Mouse (Mus musculus): ENCODE results near the gene Celf6. TPM values are rescaled to one million over a fixed set of nuclear protein-coding genes. Genes with fewer than 3 reads are reported as not detected.
A peak's percentile ranks its signal among the peaks of the same experiment; 100 is the strongest.

The Celf6 gene
- 10 to 100 TPM; 22.3 to 29.6 (median 26.5) TPM for total RNA-seq (2022)

DNA sequence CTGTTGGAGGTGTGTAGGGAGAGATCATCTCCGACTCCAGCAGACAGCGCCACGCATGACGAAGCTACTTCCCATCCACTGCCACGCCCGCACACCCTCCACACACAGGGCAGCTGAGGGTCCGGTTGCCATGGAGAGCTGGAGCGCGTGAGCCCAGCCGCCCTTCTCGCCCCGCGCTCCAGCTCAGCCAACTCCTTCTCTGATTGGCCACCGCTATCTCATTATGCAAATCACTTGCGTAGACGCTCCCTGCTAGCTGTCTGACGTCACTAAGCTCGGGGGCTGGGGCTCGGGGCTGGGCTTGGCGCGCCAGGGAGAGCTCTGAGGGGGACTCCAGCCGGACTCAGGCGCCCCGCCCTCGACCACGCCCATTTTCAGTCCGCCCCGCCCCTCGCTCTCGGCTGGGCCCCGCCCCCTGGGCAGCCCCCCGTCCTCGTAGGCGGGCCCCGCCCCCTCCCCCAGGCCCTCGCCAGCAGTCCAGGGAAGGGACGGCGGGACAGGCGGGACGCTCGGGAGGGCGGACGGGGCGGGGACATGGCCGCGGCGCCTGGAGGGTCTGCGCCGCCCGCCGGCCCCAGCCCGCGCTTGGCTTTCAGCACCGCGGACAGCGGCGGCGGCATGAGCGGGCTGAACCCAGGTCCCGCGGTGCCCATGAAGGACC is at the start of gene Celf6:
Gene Celf6, plus strand, starts transcription at position 74 of the 661 bp plus-strand sequence.
- DNase-seq (ENCODE audit: low spot score in 2 of 2) = peak; percentile 75 to 94

DNA sequence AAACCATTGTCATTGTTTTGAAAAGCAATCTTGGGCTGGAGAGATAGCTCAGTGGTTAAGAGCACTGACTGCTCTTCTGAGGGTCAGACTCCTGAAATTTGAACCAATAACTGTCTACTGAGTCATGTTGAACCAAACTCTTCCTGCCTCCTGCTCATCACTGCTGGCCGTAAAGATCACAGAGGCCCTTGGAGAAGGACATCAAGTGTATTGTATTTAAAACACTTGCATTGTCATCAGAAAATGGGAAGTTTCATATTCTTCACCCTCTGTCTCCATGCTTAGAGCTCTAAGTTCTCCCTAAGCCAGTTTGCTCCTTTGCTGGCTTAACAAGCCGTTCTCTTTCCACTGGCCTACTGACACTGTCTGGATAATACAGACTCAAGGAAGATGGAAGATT is 49.4 kb upstream of the Celf6 start:
- no peak for DNase-seq (ENCODE audit: low spot score in 2 of 2)

DNA sequence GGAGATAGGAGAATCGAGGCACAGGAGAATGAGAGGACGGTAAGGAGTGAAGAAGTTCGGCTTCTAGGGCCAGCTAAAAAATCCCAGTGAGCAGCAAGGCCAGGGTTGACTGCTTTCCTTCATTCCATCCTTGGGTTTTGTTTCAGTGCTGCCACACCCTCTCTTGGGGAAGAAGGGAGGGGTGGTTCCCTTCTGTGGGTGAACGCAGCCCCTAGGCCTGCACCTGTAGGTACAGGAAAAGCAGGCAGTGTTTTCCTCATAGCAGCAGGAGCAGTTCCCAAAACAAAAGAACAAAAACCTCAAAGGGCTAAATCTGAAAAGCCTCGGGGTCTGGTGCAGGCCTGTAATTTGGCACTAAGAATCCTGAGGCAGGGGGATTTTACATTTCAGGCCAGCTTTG is 46.1 kb upstream of the Celf6 start:
- no peak for DNase-seq (ENCODE audit: low spot score in 2 of 2)

DNA sequence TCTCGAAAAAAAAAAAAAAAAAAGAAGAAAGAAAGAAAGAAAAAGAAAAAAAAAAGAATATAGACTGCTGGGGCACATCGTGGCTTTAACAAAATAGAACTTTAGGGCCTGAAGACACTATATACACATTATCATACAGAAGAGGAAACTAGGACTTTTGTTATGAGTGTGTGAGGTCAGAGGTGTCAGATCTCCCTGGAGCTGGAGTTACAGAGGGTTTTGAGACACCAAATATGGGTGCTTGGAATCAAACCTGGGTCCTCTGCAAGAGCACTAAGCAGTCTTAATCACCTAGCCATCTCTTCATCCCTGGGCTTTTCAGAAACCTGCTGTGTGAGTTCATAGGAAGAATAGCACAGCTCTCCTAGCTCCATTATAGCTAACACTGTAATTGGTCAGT is 44.3 kb upstream of the Celf6 start:
- DNase-seq (ENCODE audit: low spot score in 2 of 2) = no peak

DNA sequence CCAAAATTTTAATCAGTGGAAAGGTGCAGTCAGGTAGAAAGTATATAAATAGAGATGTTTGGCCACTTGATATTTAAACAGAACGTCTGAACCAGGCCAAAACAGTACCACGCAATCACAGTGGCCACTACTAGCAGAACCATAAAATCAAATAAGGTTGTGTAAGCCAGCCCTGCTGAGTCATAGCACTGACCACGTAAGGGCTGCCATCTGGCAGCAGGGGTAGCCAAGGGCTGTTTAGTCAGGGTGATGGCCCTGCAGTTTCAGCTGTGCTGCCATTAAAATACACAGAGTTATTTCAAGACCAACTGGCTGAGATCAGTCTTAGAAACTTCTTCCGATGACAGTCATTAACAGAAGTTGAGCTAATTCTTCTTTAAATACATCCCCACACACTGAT is 43.8 kb upstream of the Celf6 start:
- no peak for DNase-seq (ENCODE audit: low spot score in 2 of 2)

DNA sequence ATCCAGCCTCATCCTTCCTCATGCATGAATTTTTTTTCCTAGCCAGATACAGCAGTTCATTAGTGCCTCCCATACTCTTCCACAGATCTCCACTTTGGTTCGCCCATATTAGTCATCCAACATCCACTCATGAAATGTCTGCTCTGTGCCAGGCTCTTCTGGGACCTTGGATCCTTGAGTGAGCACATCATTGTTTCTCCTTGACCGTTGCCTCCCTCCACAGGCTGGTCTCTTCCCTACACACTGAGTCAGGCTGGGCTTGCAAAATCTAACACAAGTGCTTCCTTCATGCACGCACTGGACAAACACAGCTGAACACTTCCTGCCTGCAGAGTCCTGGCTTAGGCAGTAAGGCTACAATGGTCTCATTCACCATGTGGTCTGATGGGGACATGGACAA is 40.1 kb upstream of the Celf6 start:
- no peak for DNase-seq (ENCODE audit: low spot score in 2 of 2)

DNA sequence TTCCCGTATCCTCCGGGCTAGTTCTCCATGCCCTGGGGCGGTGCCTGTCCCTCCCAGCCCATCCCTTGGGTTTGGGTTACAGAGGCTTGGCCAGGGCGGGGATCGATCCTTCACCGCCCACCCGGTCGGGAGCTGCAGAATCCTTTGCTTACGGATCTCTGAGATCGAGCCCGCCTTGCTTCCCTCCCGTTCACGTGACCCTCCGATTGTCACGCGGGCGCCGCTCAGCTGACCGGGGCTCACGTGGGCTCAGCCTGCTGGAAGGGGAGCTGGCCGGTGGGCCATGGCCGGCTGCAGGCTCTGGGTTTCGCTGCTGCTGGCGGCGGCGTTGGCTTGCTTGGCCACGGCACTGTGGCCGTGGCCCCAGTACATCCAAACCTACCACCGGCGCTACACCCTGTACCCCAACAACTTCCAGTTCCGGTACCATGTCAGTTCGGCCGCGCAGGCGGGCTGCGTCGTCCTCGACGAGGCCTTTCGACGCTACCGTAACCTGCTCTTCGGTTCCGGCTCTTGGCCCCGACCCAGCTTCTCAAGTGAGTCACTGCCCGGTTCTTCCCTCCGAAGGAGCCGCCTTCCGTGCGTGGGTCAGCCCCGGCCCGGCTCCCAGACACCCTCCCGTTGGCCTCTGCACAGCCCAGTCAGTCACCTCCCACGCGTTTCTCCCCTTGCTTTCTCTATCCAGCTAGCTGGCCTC is 38.1 kb upstream of the Celf6 start, which contains the start of the genes Hexa and Tmem202:
Gene Hexa, plus strand, starts transcription at position 100 of the 697 bp plus-strand sequence.
Gene Tmem202, minus strand, starts transcription at position 407 of the 697 bp plus-strand sequence.
- DNase-seq (ENCODE audit: low spot score in 2 of 2) = peak; percentile 62 to 72

DNA sequence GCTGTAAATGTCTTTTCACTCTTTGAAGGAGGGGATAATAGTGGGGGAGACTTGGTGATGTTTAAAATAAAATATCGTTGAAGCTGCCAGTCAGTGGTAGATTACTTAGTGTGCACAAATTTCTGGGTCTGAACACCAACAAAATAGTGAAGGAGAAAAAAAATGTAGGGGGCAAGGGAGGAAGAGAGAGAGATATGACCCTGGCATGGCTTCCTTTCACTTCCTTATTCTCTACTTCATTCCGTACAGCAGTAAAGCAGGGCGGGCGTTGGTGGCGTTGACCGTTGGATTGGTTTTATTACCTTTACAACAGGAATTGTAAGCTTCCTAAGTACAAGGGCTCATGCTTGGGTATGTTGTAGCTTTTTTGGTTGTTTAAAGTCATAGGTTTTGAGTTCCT is 36.1 kb upstream of the Celf6 start:
- DNase-seq (ENCODE audit: low spot score in 2 of 2) = no peak

DNA sequence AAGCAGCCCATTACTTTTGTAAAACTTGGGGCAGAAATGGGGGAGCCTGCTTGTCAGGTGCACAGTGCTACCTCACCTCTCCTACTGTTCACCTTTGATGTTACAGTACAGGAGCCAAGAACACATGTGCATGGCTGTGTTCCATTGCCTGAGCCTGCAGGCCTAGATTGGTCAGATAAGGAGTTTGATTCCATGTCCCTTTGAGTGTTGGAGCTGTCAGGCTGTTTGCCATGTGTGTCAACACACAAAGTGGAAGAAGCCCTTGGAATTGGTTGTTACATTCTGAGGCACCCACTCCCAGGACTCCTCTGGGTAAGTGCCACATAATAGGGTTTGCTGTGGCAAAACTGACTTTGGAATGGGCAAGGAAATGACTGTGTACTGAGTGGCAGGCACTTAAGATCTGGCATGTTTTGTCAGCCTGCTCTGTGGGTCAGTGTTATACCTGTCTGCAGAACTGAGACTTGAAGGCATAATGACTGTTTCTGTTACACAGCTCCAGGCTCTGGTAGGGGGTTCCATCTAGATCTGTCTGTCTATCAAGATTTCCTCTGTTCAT is 34.9 kb upstream of the Celf6 start:
- DNase-seq (ENCODE audit: low spot score in 2 of 2) = no peak

DNA sequence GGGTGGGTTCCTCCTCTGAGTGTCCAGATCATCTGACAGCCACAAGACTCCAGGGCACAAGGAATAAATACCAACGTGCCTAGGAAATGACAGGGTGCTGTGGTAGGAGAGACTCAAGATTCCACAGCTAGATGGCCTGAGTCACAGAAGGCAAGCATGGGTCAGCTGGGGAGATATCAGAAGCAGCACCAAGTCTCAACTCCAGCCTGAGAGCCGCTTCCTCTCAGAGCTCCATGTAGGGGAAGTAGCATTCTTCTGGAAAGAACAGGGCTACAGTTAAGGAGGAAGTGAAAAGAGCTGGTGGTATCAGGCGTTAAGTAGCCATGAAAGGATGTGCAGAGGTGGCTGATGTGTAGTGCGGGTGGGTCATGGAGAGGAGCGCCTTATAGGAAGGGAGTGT is 33.0 kb upstream of the Celf6 start:
- DNase-seq (ENCODE audit: low spot score in 2 of 2) = no peak

DNA sequence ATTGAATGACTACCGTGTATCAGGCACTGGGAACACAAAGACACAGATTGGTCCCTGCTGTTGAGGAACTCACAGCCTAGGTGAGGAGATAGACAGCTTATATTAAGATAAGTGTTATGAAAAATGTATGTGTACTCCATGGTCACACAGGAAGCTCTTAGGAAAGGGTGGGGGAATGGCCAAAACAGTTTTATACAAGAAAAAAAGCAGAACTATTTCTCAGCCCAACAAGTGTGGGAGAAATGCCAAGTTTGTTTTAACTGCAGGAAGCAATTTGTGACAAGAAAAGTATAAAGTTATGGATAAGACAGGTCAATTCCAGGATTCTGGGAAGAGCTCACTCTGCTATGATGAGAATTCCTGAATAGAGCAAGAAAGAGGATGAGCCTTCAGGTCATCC is 29.8 kb upstream of the Celf6 start:
- DNase-seq (ENCODE audit: low spot score in 2 of 2) = no peak

DNA sequence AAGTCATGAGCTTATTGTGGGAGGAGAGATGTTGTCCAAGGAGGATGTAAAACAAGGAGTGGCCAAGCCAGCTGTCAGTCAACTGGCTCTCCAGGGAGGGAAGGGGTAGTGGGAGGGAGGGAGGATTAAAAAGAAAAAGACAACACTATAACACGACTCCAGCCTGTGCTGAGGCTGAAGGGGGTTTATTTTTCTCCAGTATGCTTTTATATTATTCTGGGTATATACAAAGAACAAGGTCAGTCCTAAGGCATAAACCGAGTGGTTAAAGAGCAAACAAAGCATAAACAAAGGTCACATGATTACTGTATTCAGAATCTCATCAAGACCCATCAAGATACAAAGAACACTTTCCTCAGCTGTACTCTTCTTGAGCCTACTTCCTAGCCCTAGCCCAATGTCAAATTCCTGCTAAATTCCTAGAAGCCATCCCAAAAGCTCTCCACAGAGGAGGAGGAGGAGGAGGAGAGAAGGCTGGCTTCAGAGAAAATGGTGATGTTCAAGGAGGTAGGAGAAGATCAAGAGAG is 28.7 kb upstream of the Celf6 start:
- no peak for DNase-seq (ENCODE audit: low spot score in 2 of 2)

DNA sequence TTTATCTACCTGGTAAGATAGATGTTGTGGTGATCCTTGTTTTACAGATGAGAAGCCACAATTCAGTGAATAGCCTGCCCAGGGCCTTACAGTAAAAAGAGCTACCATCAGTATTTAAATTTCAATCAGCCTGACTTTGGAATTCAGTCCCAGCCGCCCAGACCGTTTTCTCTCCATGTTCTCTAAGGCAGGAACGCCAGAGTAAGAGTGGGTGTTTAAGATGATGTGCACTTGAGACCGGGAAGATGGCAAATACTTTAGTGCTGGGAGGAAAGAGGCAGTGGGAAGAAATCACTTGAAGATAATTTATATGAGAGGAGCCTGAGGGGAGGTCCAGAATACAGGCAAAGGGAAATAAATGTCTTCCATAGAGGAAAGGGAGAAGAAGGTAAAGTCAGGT is 27.6 kb upstream of the Celf6 start:
- DNase-seq (ENCODE audit: low spot score in 2 of 2) = no peak

DNA sequence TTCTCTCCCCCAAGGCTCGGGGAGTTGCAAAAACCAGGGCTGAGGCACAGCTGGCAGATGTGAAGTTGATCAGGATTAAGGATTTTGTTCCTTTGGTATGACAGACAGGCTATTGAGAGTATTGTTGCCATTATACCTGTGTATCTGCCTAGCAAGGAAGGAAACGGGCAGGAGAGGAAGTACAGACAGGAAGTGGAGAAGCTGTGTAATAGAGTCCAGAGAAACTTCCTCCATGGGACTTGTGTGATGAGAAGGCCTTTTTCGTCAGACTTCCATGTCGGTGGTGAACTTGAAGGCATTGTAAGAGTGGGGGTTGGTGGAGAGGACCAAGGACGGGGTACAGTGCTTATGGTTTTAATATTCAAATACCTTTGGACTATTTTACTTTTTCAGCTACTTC is 26.7 kb upstream of the Celf6 start:
- DNase-seq (ENCODE audit: low spot score in 2 of 2) = no peak

DNA sequence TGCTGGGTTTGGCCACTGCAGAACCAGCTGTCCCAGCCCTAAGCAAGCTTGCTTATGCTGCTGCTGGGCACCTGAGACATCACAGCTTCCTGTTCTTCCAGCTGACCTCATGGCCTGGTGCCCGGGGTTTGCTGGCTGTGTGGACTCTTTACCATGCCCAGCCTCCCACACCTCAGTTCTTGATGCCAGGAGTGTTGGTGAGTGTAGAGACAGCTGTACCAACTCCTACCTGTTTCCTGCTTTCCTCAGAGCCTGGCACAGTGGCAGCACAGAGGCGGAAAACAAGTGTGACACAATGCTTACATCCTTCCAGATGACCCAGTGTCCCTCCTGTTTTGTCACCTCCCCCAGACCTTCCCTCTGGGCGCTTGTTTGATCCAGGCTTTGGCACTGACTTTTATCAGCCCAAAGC is 26.1 kb upstream of the Celf6 start:
- DNase-seq (ENCODE audit: low spot score in 2 of 2) = peak; percentile 32 to 86

DNA sequence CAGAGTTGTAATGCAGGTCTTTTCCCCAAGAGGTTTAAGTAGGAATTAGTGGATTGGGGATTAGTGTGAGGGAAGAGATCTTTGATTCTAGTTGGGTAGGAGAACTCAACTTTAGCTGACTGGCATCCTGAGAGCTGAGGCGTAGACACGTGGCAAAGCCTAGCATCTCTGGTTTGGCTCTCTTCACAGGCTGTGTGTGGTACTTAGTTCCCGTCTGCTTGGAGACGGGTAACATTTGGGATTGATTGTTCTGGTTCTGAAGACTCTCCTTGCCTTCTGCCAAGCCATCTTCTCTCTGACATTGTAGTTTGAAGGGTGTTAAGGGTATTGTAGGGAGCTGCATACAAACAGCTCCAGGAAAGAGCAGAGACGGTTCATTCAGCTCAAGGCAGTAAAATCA is 25.1 kb upstream of the Celf6 start:
- no peak for DNase-seq (ENCODE audit: low spot score in 2 of 2)

DNA sequence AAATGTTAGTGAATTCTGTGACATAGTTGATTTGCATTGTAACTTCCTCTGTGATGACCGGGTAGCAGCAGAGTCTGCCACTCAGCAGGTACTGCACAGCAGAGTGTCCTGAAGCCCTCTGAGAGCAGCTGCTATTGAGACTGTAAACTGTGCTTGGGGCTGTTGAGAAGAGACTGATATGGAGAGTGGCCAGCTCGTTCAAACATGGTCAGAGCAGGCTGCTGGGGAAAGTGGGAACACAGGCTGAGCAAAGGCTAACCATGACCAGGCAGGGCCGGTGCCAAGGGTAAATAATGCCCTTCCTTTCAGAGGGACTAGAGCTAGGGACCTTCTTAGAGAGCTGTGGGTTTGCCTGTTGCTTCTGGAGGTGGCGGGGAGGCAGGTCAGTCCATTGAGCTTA is 24.0 kb upstream of the Celf6 start:
- DNase-seq (ENCODE audit: low spot score in 2 of 2) = no peak

DNA sequence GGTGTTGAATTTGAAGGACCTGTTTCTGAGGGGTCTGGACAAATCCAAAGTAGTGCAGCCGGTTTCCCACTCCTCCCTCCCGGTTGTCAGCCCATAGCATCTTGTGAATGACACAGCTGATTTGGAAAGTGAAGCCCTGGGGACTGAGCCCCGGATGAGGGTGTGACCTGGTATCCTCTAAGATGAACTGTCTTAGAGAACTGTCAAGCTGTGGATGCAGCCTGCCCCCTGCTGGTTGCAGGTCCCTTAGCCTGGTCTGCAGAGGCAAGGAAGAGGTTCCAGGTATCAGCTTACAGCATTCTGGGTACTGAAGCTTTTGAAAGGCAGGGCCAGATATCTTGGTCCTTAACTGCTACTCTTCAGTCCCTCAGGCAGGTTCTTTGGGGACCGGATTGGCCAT is 12.1 kb upstream of the Celf6 start:
- no peak for DNase-seq (ENCODE audit: low spot score in 2 of 2)

DNA sequence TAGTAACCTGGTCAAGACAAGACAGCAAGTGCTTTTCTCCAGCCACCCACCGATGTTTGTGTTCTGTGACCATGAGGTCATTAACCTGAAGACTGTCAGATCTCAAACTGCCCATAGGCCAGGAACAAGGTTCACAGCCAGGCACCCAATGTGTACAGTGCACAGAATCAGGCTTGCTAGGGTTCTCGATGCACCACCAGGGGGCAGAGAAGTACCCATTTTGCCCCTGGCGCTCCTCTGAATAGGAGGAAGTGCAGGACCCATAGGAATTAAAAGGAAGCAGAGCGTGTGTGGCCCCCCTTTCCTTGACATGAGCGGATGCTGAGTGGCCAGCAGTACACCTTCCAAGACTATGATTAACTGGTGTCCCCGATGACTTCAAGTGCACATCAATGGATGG is 10.6 kb upstream of the Celf6 start:
- no peak for DNase-seq (ENCODE audit: low spot score in 2 of 2)

DNA sequence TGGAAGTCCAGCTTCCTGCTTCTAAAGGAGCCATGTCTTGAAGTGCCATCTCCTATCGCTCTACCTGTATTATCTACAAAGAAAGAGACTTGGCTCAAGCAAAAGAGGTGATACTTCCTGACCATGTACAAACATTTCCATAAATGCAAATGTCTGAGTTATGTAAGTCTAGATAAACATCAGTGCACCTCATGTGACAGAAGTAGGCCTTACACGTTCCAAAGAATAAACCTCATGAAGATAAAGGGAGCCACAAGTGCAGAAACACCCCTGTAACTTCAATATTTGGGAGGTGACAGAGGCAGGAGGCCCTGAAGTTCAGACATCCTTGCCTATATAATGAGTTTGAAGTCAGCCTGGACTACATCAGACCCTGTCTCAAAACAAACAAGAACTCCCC is 5.9 kb upstream of the Celf6 start:
- no peak for DNase-seq (ENCODE audit: low spot score in 2 of 2)

DNA sequence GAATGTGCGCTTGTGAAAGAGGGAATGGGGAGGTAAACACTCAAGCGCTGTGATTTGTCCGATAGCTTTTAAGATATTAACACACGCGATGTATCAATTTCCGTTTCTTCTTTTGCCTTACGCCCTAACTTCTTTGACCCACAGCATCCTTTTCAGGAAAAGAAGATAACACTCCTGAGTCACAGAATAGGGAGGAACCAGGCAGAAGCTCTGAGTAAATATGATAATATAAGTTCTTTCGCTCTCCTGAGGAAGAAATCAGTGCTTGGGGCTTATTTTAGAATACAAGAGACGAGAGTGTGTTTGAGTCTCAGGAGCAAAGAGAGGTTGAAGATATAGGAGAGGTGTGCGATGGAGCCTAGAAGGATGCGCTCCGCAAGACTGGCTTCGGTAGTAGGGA is 316 bp upstream of the Celf6 start:
- DNase-seq (ENCODE audit: low spot score in 2 of 2) = no peak

DNA sequence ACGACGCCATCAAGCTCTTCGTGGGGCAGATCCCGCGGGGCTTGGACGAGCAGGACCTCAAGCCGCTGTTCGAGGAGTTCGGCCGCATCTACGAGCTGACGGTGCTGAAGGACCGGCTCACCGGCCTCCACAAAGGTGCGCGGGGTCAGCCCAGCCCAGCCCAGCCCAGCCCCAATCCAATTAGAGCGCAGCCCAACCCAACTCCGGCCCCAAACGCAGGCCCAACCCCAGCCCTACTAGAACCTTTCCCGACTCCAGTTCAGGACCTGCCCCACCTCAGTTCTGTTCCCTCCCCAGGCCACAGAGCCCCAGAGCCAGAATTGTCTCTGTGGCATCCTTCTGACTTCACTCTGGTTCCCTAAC is 769 bp downstream of the Celf6 start:
- no peak for DNase-seq (ENCODE audit: low spot score in 2 of 2)

DNA sequence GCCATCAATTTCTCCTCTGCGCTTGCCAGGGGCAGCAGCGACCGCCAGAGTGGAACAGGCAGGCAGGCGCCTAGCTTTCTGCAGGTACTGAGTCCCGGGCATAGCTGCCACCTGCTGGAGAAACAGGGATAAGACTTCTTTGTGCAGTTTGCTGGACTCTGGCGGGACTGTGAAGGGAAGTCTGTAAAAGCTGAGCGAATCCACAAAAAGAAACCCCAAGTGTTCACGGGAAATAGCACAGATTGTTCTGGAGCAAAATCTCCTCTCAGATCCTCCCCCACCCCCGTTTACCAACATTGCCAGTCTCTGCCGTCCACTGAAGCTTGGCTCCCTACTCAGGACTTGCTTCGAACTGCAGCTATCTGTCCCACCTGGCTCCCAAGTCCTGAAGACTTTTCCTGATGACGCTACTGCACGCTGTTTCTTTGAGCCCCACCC is 7.2 kb downstream of the Celf6 start:
- DNase-seq (ENCODE audit: low spot score in 2 of 2) = peak in 1 of 2 experiments; percentile 67
